Mouse (Mus musculus) hindbrain, embryonic 16.5 days (tissue): ENCODE measurements around the gene 4930558K02Rik. TPM values are rescaled to one million over a fixed set of nuclear protein-coding genes. Genes with fewer than 3 reads are reported as not detected.

Experiments used
- ATAC-seq: fragments of 200-750 bp; cut with Nextera tagmentation; 2 replicates; pipeline ENCODE4 v1.8.0; 2017; ENCODE audit warnings: moderate TSS enrichment, moderate library complexity
- H3K27ac ChIP-seq: fragments of 300-500 bp; sonication (generic); 2 replicates; pipeline ENCODE4 v1.5.1; 2014; ENCODE audit warnings: low read depth, mild to moderate bottlenecking, control low read depth, low read length, moderate library complexity
- H3K27me3 ChIP-seq: fragments of 300-500 bp; sonication (generic); replicated peaks from 2 replicates; pipeline ENCODE4 v1.6.1; 2014; ENCODE audit warnings: low read length; ENCODE audit not compliant: control insufficient read depth, insufficient read depth
- H3K36me3 ChIP-seq: fragments of 300-500 bp; sonication (generic); 2 replicates; pipeline ENCODE4 v1.6.1; 2014; ENCODE audit warnings: mild to moderate bottlenecking, low read length, moderate library complexity, mixed read lengths; ENCODE audit not compliant: control insufficient read depth, insufficient read depth
- H3K4me1 ChIP-seq: fragments of 300-500 bp; sonication (generic); 2 replicates; pipeline ENCODE4 v1.6.1; 2014; ENCODE audit warnings: low read depth, low read length; ENCODE audit not compliant: control insufficient read depth, insufficient read depth
- H3K4me2 ChIP-seq: fragments of 300-500 bp; sonication (generic); 2 replicates; pipeline ENCODE4 v1.6.1; 2014; ENCODE audit warnings: mild to moderate bottlenecking, low read length, control low read depth, moderate library complexity
- H3K4me3 ChIP-seq: fragments of 300-500 bp; sonication (generic); 2 replicates; pipeline ENCODE4 v1.5.1; 2014; ENCODE audit warnings: mild to moderate bottlenecking, low read length, control low read depth, moderate library complexity
- H3K9ac ChIP-seq: fragments of 300-500 bp; sonication (generic); 2 replicates; pipeline ENCODE4 v1.6.1; 2014; ENCODE audit warnings: low read depth, mild to moderate bottlenecking, control low read depth, low read length, moderate library complexity
- H3K9me3 ChIP-seq: fragments of 300-500 bp; sonication (generic); 2 replicates; pipeline ENCODE4 v1.6.1; 2014; ENCODE audit warnings: mild to moderate bottlenecking, low read length, moderate library complexity; ENCODE audit not compliant: control insufficient read depth
- WGBS: fragments of 180-500 bp; shearing (Covaris S2); extraction: QIAGEN DNeasy Blood & Tissue Kit; methylation state at CpG from one replicate; pipeline ENCODE4 v1.1.7; 2014; 5-methylcytosine and 5-hydroxymethylcytosine counted together
- polyA plus RNA-seq: library from polyadenylated mRNA; unstranded; fragments of >200 nt; fragmentation: Nextera tagmentation; extraction: Ambion mirVana; gene quantifications from 2 replicates; pipeline ENCODE4 v1.2.1, GENCODE M21; 2015

4930558K02Rik gene
- polyA plus RNA-seq, 1 experiment from 2014 or later: 0.25 TPM

GRCm38 (mm10) chr1:161897235-161897634, 82.2 kb downstream of the 4930558K02Rik start:
- ATAC-seq: no peak
- H3K9me3 ChIP-seq: no peaks in the 10 kb centered on the region

GRCm38 (mm10) chr1:161896130-161896529, 83.3 kb downstream of the 4930558K02Rik start:
- Histone ChIP-seq H3K4me2 (no peak overlapping the region), H3K9me3 (no peaks in the 10 kb centered on the region), H3K27ac (no peak overlapping the region), H3K4me1 (no peaks in the 10 kb centered on the region), H3K36me3 (no peaks in the 10 kb centered on the region), H3K9ac (no peak overlapping the region), H3K4me3 (no peak overlapping the region), H3K27me3 (no peaks in the 10 kb centered on the region)
- ATAC-seq: no peak
- WGBS: 71% methylated on average over 10 of the region's 10 CpGs

More at GRCm38 (mm10) chr1:161897235-161897634, 82.2 kb downstream of the 4930558K02Rik start:
- Histone ChIP-seq H3K36me3 (no peaks in the 10 kb centered on the region), H3K27me3 (no peaks in the 10 kb centered on the region), H3K9ac (no peak overlapping the region), H3K27ac (no peak overlapping the region), H3K4me1 (no peaks in the 10 kb centered on the region), H3K4me2 (no peak overlapping the region), H3K4me3 (no peak overlapping the region)
- WGBS: 77% methylated on average over 8 of the region's 8 CpGs

GRCm38 (mm10) chr1:161895014-161895413, 84.4 kb downstream of the 4930558K02Rik start:
- Histone ChIP-seq H3K27me3 (no peaks in the 10 kb centered on the region), H3K4me2 (no peak overlapping the region), H3K36me3 (no peaks in the 10 kb centered on the region), H3K9ac (no peak overlapping the region), H3K27ac (no peak overlapping the region), H3K4me3 (no peak overlapping the region), H3K4me1 (no peaks in the 10 kb centered on the region), H3K9me3 (no peaks in the 10 kb centered on the region)
- ATAC-seq: no peak
- WGBS: 96% methylated on average over 3 of the region's 3 CpGs

GRCm38 (mm10) chr1:161894553-161894952, 84.9 kb downstream of the 4930558K02Rik start:
- 71% methylated on average over 2 of the region's 2 CpGs for WGBS
- Histone ChIP-seq H3K4me1 (no peaks in the 10 kb centered on the region), H3K4me3 (no peak overlapping the region), H3K36me3 (no peaks in the 10 kb centered on the region), H3K9me3 (no peaks in the 10 kb centered on the region), H3K27ac (no peak overlapping the region), H3K27me3 (no peaks in the 10 kb centered on the region), H3K4me2 (no peak overlapping the region), H3K9ac (no peak overlapping the region)
- no peak for ATAC-seq

GRCm38 (mm10) chr1:161894126-161894525, 85.3 kb downstream of the 4930558K02Rik start:
- ATAC-seq: no peak
- no peak overlapping the region for H3K9ac ChIP-seq
- WGBS: 78% methylated on average over 2 of the region's 2 CpGs
- H3K36me3 ChIP-seq: no peaks in the 10 kb centered on the region
- no peaks in the 10 kb centered on the region for H3K4me1 ChIP-seq
- H3K27me3 ChIP-seq: no peaks in the 10 kb centered on the region
- H3K27ac ChIP-seq: no peak overlapping the region
- no peak overlapping the region for H3K4me2 ChIP-seq
- no peak overlapping the region for H3K4me3 ChIP-seq
- no peaks in the 10 kb centered on the region for H3K9me3 ChIP-seq

Other genes with a start within 250 kb of the 4930558K02Rik start
- 0.08 and 0.10 TPM in 2 replicates for gene Fasl, start 191.1 kb downstream of the 4930558K02Rik start, polyA plus RNA-seq
- 17.5 and 20.1 TPM in 2 replicates for gene Suco, start 103.0 kb downstream of the 4930558K02Rik start, polyA plus RNA-seq
- 36.2 and 37.1 TPM in 2 replicates for gene Pigc, start 10.4 kb downstream of the 4930558K02Rik start, polyA plus RNA-seq